Mouse (Mus musculus) liver, embryonic 14.5 days (tissue): ENCODE data around the gene Dscam.

Experiments used
- CTCF ChIP-seq: IDR thresholded peaks from 2 replicates; pipeline ENCODE4 v1.5.1; 2016; ENCODE audit warnings: antibody characterized with exemption, low read depth, control low read depth
- EP300 ChIP-seq: IDR thresholded peaks from 2 replicates; pipeline ENCODE4 v1.6.1; 2016; ENCODE audit warnings: antibody characterized with exemption, low read depth

DNA sequence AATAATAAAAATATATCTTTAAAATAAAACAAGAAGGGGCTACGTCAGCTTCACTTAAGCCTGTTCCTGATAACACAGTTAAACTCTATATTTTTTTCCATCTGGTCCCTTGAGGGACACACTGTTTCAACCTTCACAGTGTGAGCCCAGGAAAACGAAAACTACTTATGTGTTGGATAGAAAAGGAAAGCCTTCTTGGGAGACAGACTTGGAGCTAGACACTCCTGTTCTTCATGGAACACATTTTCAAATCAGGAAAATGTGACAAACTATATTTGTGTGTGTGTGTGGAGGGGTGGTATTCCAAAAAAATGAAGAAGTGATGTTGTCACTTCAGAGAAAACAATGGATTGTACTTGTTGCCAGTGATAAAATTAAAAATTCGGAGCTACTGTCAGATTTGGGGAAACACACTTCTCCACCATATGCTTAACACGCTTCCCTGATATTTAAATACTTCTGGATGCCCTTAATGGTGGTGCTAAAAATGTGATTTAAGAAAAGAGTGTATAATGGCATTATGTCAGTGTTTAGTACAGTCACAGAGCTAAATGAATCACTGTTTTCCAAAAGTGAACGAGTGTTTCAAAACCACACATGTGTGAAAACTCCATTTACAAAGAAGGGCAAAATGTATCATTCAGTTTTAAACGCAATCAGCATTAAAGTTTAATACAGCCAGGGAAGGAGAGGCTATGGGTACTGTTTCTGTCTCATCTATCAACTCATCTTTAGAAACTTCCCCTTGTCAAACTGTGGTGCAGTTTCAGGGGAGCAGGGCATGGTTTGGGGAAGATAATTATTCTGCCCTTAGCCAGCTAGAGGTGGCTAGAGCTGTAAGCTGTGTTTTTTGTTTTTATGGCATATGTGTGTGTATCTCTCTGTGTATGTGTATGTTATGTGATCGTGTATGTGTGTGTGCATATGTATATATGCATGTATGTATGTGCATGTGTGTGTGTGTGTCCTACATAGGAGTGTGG is 430.2 kb downstream of the Dscam start:
- no peak for TF ChIP-seq CTCF
- no peak for TF ChIP-seq EP300
